Mouse (Mus musculus) layer of hippocampus, adult 2 months (tissue): Measurements from ENCODE around the gene Rbm8a2. TPM values are rescaled to one million over a fixed set of nuclear protein-coding genes. Genes with fewer than 3 reads are reported as not detected.

ENCODE experiments used
- DNase-seq, 2 experiments: peaks; one replicate each; pipeline ENCODE4 v3.0.0; 2022; ENCODE audit warnings: low spot score in 2 of 2
- H3K27ac ChIP-seq: fragments of 200-600 bp; 2 replicates; pipeline ENCODE4 v1.8.1; 2022
- H3K4me3 ChIP-seq: fragments of 200-600 bp; 2 replicates; pipeline ENCODE4 v1.8.1; 2022; ENCODE audit warnings: mild to moderate bottlenecking
- CTCF ChIP-seq: fragments of 200-600 bp; conservative IDR thresholded peaks from 2 replicates; pipeline ENCODE4 v1.8.1; 2022; ENCODE audit warnings: antibody characterized with exemption, mild to moderate bottlenecking, moderate library complexity
- total RNA-seq, 2 experiments: library from RNA; stranded (reverse); gene quantifications; 2 replicates each; pipeline ENCODE4 v1.2.3; 2021

Rbm8a2 gene
- total RNA-seq, 2 experiments from 2014 or later: not detected

GRCm38 (mm10) chr1:175967004-175967745, 11.7 kb downstream of the Rbm8a2 start:
- no peak for TF ChIP-seq CTCF
- H3K4me3 ChIP-seq: no peak overlapping the region
- DNase-seq: peak in 1 of 2 experiments; percentile 12
- no peak overlapping the region for H3K27ac ChIP-seq

GRCm38 (mm10) chr1:175961786-175962185, 17.1 kb downstream of the Rbm8a2 start:
- H3K27ac ChIP-seq: no peak overlapping the region

GRCm38 (mm10) chr1:175950851-175951250, 28.1 kb downstream of the Rbm8a2 start:
- no peak for TF ChIP-seq CTCF
- H3K4me3 ChIP-seq: no peak overlapping the region
- no peak overlapping the region for H3K27ac ChIP-seq
- DNase-seq: no peak

More at GRCm38 (mm10) chr1:175961786-175962185, 17.1 kb downstream of the Rbm8a2 start:
- TF ChIP-seq CTCF: no peak
- no peak overlapping the region for H3K4me3 ChIP-seq
- no peak for DNase-seq

- TF ChIP-seq CTCF: no peak
- H3K4me3 ChIP-seq: no peak overlapping the region
- DNase-seq: no peak
These were observed 28.5 kb downstream of the Rbm8a2 start for GRCm38 (mm10) chr1:175950421-175950820.

GRCm38 (mm10) chr1:175946718-175947315, 32.1 kb downstream of the Rbm8a2 start:
- Histone ChIP-seq H3K4me3 (no peak overlapping the region), H3K27ac (no peak overlapping the region)
- DNase-seq: no peak
- TF ChIP-seq CTCF: no peak

More at GRCm38 (mm10) chr1:175950421-175950820, 28.5 kb downstream of the Rbm8a2 start:
- H3K27ac ChIP-seq: no peak overlapping the region

GRCm38 (mm10) chr1:175943168-175943567, 35.7 kb downstream of the Rbm8a2 start:
- Histone ChIP-seq H3K4me3 (no peak overlapping the region), H3K27ac (no peak overlapping the region)
- no peak for DNase-seq
- no peak for TF ChIP-seq CTCF

GRCm38 (mm10) chr1:175938731-175939130, 40.2 kb downstream of the Rbm8a2 start:
- no peak for TF ChIP-seq CTCF
- H3K27ac ChIP-seq: no peak overlapping the region
- no peak overlapping the region for H3K4me3 ChIP-seq
- no peak for DNase-seq

GRCm38 (mm10) chr1:175936282-175936737, 42.6 kb downstream of the Rbm8a2 start:
- TF ChIP-seq CTCF: peak; percentile 96
- peak; percentile 48 to 85 for DNase-seq
- H3K27ac ChIP-seq: no peak overlapping the region
- H3K4me3 ChIP-seq: no peak overlapping the region

GRCm38 (mm10) chr1:175931391-175931790, 47.5 kb downstream of the Rbm8a2 start:
- TF ChIP-seq CTCF: no peak
- no peak for DNase-seq

More at GRCm38 (mm10) chr1:175931391-175931790, 47.5 kb downstream of the Rbm8a2 start:
- Histone ChIP-seq H3K4me3 (no peak overlapping the region), H3K27ac (no peak overlapping the region)

Other genes starting within 250 kb of the Rbm8a2 start
- gene Exo1, start 98.5 kb downstream of the Rbm8a2 start, total RNA-seq: under 1 TPM; 0.42 to 0.61 TPM
- not detected for gene Gm38100, start 58.8 kb downstream of the Rbm8a2 start, total RNA-seq